Mouse (Mus musculus): Measurements from ENCODE around the gene Olfr288. TPM values are rescaled to one million over a fixed set of nuclear protein-coding genes. Genes with fewer than 3 reads are reported as not detected.

Gene Olfr288
- polyA plus RNA-seq, 1 experiment from 2014 or later: not detected

GRCm38 (mm10) chr15:98214130-98214529 lies 18.8 kb upstream of the Olfr288 start:
- DNase-seq (ENCODE audit: low spot score): no peak
- H3K36me3 ChIP-seq (ENCODE audit: insufficient read depth, low read length): no peaks in the 10 kb centered on the region

GRCm38 (mm10) chr15:98213336-98213870 lies 18.1 kb upstream of the Olfr288 start:
- Histone ChIP-seq H3K9ac (ENCODE audit: low read depth, low read length) (no peak overlapping the region), H3K4me1 (replicated peaks; ENCODE audit: insufficient read depth, low read length) (no peaks in the 10 kb centered on the region), H3K4me3 (replicated peaks; ENCODE audit: low read depth, low read length) (no peak overlapping the region), H3K27ac (no peak overlapping the region; the same call in 1 of the 2 replicates), H3K9me3 (replicated peaks; ENCODE audit: low read length) (no peaks in the 10 kb centered on the region), H3K4me2 (ENCODE audit: low read length) (no peak overlapping the region), H3K36me3 (ENCODE audit: insufficient read depth, low read length) (no peaks in the 10 kb centered on the region), H3K27me3 (ENCODE audit: insufficient read depth, low read length) (no peaks in the 10 kb centered on the region)
- ATAC-seq (replicated peaks; ENCODE audit: low FRiP score, low read depth) (no peak), DNase-seq (ENCODE audit: low spot score) (peak; percentile 3)
- no peak for TF ChIP-seq CTCF (IDR thresholded peaks at IDR 0.05; ENCODE audit: low read depth)
- WGBS: 62% methylated on average over 5 of the region's 5 CpGs

More at GRCm38 (mm10) chr15:98214130-98214529, 18.8 kb upstream of the Olfr288 start:
- H3K4me3 ChIP-seq (replicated peaks; ENCODE audit: low read depth, low read length): no peak overlapping the region
- no peak overlapping the region for H3K9ac ChIP-seq (ENCODE audit: low read depth, low read length)
- H3K4me1 ChIP-seq (replicated peaks; ENCODE audit: insufficient read depth, low read length): no peaks in the 10 kb centered on the region
- H3K27me3 ChIP-seq (ENCODE audit: insufficient read depth, low read length): no peaks in the 10 kb centered on the region
- TF ChIP-seq CTCF (IDR thresholded peaks at IDR 0.05; ENCODE audit: low read depth): no peak
- H3K4me2 ChIP-seq (ENCODE audit: low read length): no peak overlapping the region
- no peaks in the 10 kb centered on the region for H3K9me3 ChIP-seq (replicated peaks; ENCODE audit: low read length)
- 64% methylated on average over 5 of the region's 5 CpGs for WGBS
- no peak overlapping the region for H3K27ac ChIP-seq
- ATAC-seq (replicated peaks; ENCODE audit: low FRiP score, low read depth): no peak

GRCm38 (mm10) chr15:98209676-98210075 lies 14.3 kb upstream of the Olfr288 start:
- H3K9me3 ChIP-seq (replicated peaks; ENCODE audit: low read length): no peaks in the 10 kb centered on the region
- ATAC-seq (replicated peaks; ENCODE audit: low FRiP score, low read depth) (peak; percentile 93), DNase-seq (ENCODE audit: low spot score) (peak; percentile 14)
- H3K9ac ChIP-seq (ENCODE audit: low read depth, low read length): no peak overlapping the region
- no peak overlapping the region for H3K4me2 ChIP-seq (ENCODE audit: low read length)
- H3K4me1 ChIP-seq (replicated peaks; ENCODE audit: insufficient read depth, low read length): no peaks in the 10 kb centered on the region
- WGBS: 64% methylated on average over 7 of the region's 7 CpGs
- no peak for TF ChIP-seq CTCF (IDR thresholded peaks at IDR 0.05; ENCODE audit: low read depth)
- no peaks in the 10 kb centered on the region for H3K27me3 ChIP-seq (ENCODE audit: insufficient read depth, low read length)
- H3K27ac ChIP-seq: no peak overlapping the region
- H3K4me3 ChIP-seq (replicated peaks; ENCODE audit: low read depth, low read length): no peak overlapping the region
- H3K36me3 ChIP-seq (ENCODE audit: insufficient read depth, low read length): no peaks in the 10 kb centered on the region

GRCm38 (mm10) chr15:98184456-98184855 lies 10.9 kb downstream of the Olfr288 start:
- H3K9me3 ChIP-seq (replicated peaks; ENCODE audit: low read length): no peaks in the 10 kb centered on the region
- H3K4me3 ChIP-seq (replicated peaks; ENCODE audit: low read depth, low read length): no peak overlapping the region
- H3K27me3 ChIP-seq (ENCODE audit: insufficient read depth, low read length): no peaks in the 10 kb centered on the region
- H3K36me3 ChIP-seq (ENCODE audit: insufficient read depth, low read length): no peaks in the 10 kb centered on the region
- no peak overlapping the region for H3K4me2 ChIP-seq (ENCODE audit: low read length)
- ATAC-seq (replicated peaks; ENCODE audit: low FRiP score, low read depth) (no peak), DNase-seq (ENCODE audit: low spot score) (no peak)
- no peak overlapping the region for H3K27ac ChIP-seq
- H3K4me1 ChIP-seq (replicated peaks; ENCODE audit: insufficient read depth, low read length): peaks cover 3% of the 10 kb centered on the region; the same call in 1 of the 2 replicates
- no peak overlapping the region for H3K9ac ChIP-seq (ENCODE audit: low read depth, low read length)
- WGBS: 57% methylated on average over 4 of the region's 4 CpGs
- no peak for TF ChIP-seq CTCF (IDR thresholded peaks at IDR 0.05; ENCODE audit: low read depth)

GRCm38 (mm10) chr15:98181856-98182570 lies 13.3 kb downstream of the Olfr288 start:
- Histone ChIP-seq H3K4me2 (ENCODE audit: low read length) (peak overlapping the region; percentile 67; the same call in 1 of the 2 replicates), H3K4me1 (replicated peaks; ENCODE audit: insufficient read depth, low read length) (peaks cover 3% of the 10 kb centered on the region; the same call in 1 of the 2 replicates), H3K36me3 (ENCODE audit: insufficient read depth, low read length) (no peaks in the 10 kb centered on the region), H3K27me3 (ENCODE audit: insufficient read depth, low read length) (no peaks in the 10 kb centered on the region), H3K9me3 (replicated peaks; ENCODE audit: low read length) (no peaks in the 10 kb centered on the region), H3K4me3 (replicated peaks; ENCODE audit: low read depth, low read length) (no peak overlapping the region), H3K9ac (ENCODE audit: low read depth, low read length) (no peak overlapping the region), H3K27ac (peak overlapping the region; percentile 36; the same call in 1 of the 2 replicates)
- no peak for DNase-seq (ENCODE audit: low spot score)
- TF ChIP-seq CTCF (IDR thresholded peaks at IDR 0.05; ENCODE audit: low read depth): no peak
- 41% methylated on average over 12 of the region's 12 CpGs for WGBS
- 0 out of 2 replicates have a peak, but pooled peaks have one; percentile 8 for ATAC-seq (replicated peaks; ENCODE audit: low FRiP score, low read depth)

GRCm38 (mm10) chr15:98181132-98181711 lies 14.1 kb downstream of the Olfr288 start:
- Histone ChIP-seq H3K9ac (ENCODE audit: low read depth, low read length) (peak overlapping the region; percentile 32; the same call in 1 of the 2 replicates), H3K4me2 (ENCODE audit: low read length) (peak overlapping the region; percentile 67), H3K27ac (peak overlapping the region; percentile 61; the same call in 1 of the 2 replicates), H3K36me3 (ENCODE audit: insufficient read depth, low read length) (no peaks in the 10 kb centered on the region), H3K27me3 (ENCODE audit: insufficient read depth, low read length) (no peaks in the 10 kb centered on the region), H3K4me3 (replicated peaks; ENCODE audit: low read depth, low read length) (peak overlapping the region; percentile 41), H3K9me3 (replicated peaks; ENCODE audit: low read length) (no peaks in the 10 kb centered on the region), H3K4me1 (replicated peaks; ENCODE audit: insufficient read depth, low read length) (peaks cover 3% of the 10 kb centered on the region; the same call in 1 of the 2 replicates)
- DNase-seq (ENCODE audit: low spot score) (peak; percentile 98), ATAC-seq (replicated peaks; ENCODE audit: low FRiP score, low read depth) (peak; percentile 94)
- peak; percentile 87 for TF ChIP-seq CTCF (IDR thresholded peaks at IDR 0.05; ENCODE audit: low read depth)
- under 1% methylated on average over 30 of the region's 30 CpGs for WGBS

Measured in kidney, postnatal 0 days (tissue).